Comparison of ENCODE assay signal across 13 mouse cellular contexts in genomic region chr4:132432717-132433372, GRCm38 (mm10). TPM values are rescaled to one million over a fixed set of nuclear protein-coding genes. Genes with fewer than 3 reads are reported as not detected.
DNase-seq lines count a peak whose midpoint lies in the region; ATAC-seq and TF ChIP-seq lines count a peak whose summit lies in the region.
"Had no signal": no experiment of that assay in that cellular context is flagged by ENCODE, and none has a peak within 500 bp of the region (broad histone marks: within the 10 kb centered on the region; RNA-seq: fewer than 3 reads in every experiment).

No protein-coding gene starts in this region.

- 10% methylated on average over 14 of the region's 14 CpGs for WGBS in heart, embryonic 11.5 days (ENCODE audit: insufficient replicate concordance)
- 14% methylated on average over 14 of the region's 14 CpGs for WGBS in midbrain, embryonic 10.5 days
- 16% methylated on average over 14 of the region's 14 CpGs for WGBS in midbrain, embryonic 16.5 days
- WGBS in limb, embryonic 14.5 days: 13% methylated on average over 14 of the region's 14 CpGs
- WGBS in stomach, embryonic 16.5 days: 15% methylated on average over 14 of the region's 14 CpGs

- H3K36me3 ChIP-seq in heart, embryonic 11.5 days (ENCODE audit: control insufficient read depth, insufficient read depth, low read length): no peaks in the 10 kb centered on the region
- no peaks in the 10 kb centered on the region for H3K36me3 ChIP-seq in midbrain, embryonic 10.5 days
- H3K36me3 ChIP-seq in midbrain, embryonic 16.5 days (ENCODE audit: control insufficient read depth, insufficient read depth, low read length): no peaks in the 10 kb centered on the region
- H3K36me3 ChIP-seq in limb, embryonic 14.5 days (ENCODE audit: control insufficient read depth, insufficient read depth, low read length): no peaks in the 10 kb centered on the region
- H3K36me3 ChIP-seq in stomach, embryonic 16.5 days (ENCODE audit: control insufficient read depth, insufficient read depth, low read length): no peaks in the 10 kb centered on the region

- H3K9me3 ChIP-seq in heart, embryonic 11.5 days (replicated peaks; ENCODE audit: control insufficient read depth, low read length): no peaks in the 10 kb centered on the region
- no peaks in the 10 kb centered on the region for H3K9me3 ChIP-seq in midbrain, embryonic 10.5 days (replicated peaks)
- H3K9me3 ChIP-seq in midbrain, embryonic 16.5 days (replicated peaks; ENCODE audit: control insufficient read depth, low read length, poor library complexity, severe bottlenecking): no peaks in the 10 kb centered on the region
- no peaks in the 10 kb centered on the region for H3K9me3 ChIP-seq in limb, embryonic 14.5 days (ENCODE audit: control insufficient read depth, low read length)
- H3K9me3 ChIP-seq in stomach, embryonic 16.5 days (replicated peaks; ENCODE audit: control insufficient read depth, low read length): no peaks in the 10 kb centered on the region

- no peak overlapping the region for H3K27ac ChIP-seq in heart, embryonic 11.5 days (ENCODE audit: low read depth, low read length)
- H3K27ac ChIP-seq in midbrain, embryonic 10.5 days (replicated peaks): no peak overlapping the region
- H3K27ac ChIP-seq in midbrain, embryonic 16.5 days (ENCODE audit: low read length): no peak overlapping the region
- no peak overlapping the region for H3K27ac ChIP-seq in limb, embryonic 14.5 days (replicated peaks; ENCODE audit: low read depth, low read length)
- no peak overlapping the region for H3K27ac ChIP-seq in stomach, embryonic 16.5 days (ENCODE audit: low read length)

- H3K9ac ChIP-seq in heart, embryonic 11.5 days (ENCODE audit: low read depth, low read length): 0 out of 2 replicates have a peak overlapping the region, but pooled peaks have one; percentile 49
- H3K9ac ChIP-seq in midbrain, embryonic 16.5 days (ENCODE audit: low read depth, low read length): no peak overlapping the region
- no peak overlapping the region for H3K9ac ChIP-seq in limb, embryonic 14.5 days (ENCODE audit: low read depth, low read length, severe bottlenecking)
- no peak overlapping the region for H3K9ac ChIP-seq in stomach, embryonic 16.5 days (ENCODE audit: low read length)

- DNase-seq in heart, adult 18-20 months: no peak
- DNase-seq in midbrain, embryonic 10.5 days (ENCODE audit: low spot score): no peak
- no peak for DNase-seq in limb, embryonic 14.5 days (ENCODE audit: low spot score)
- no peak for DNase-seq in layer of hippocampus, adult 9-10 months (ENCODE audit: low spot score)
- DNase-seq: adrenal gland, adult 2 months; B cell, adult 2 months; cerebellum, adult 8-10 months; kidney, adult 9 months; right cerebral cortex, postnatal 25 days had no signal

- no peak for ATAC-seq in heart, embryonic 11.5 days (replicated peaks; ENCODE audit: insufficient number of reproducible peaks, low FRiP score, low TSS enrichment)
- ATAC-seq in midbrain, embryonic 16.5 days: no peak
- ATAC-seq in limb, embryonic 14.5 days (ENCODE audit: low FRiP score, low read depth): no peak
- ATAC-seq in stomach, embryonic 16.5 days (ENCODE audit: insufficient read depth, low FRiP score): no peak
- ATAC-seq in erythroblast, adult 5-6 weeks (replicated peaks; ENCODE audit: low FRiP score, poor library complexity, severe bottlenecking): no peak

- H3K4me3 ChIP-seq in heart, embryonic 11.5 days (ENCODE audit: low read depth, low read length): peak overlapping the region; percentile 16
- peak overlapping the region; percentile 42 for H3K4me3 ChIP-seq in midbrain, embryonic 10.5 days
- H3K4me3 ChIP-seq in midbrain, embryonic 16.5 days (ENCODE audit: low read depth, low read length): no peak overlapping the region
- H3K4me3 ChIP-seq in limb, embryonic 14.5 days (replicated peaks; ENCODE audit: low read length): no peak overlapping the region
- H3K4me3 ChIP-seq in stomach, embryonic 16.5 days (replicated peaks; ENCODE audit: low read length): peak overlapping the region; percentile 18; the same call in 1 of the 2 replicates

- H3K4me1 ChIP-seq in heart, embryonic 11.5 days (ENCODE audit: control insufficient read depth, insufficient read depth, low read length): peaks cover 8% of the 10 kb centered on the region; the same call in 1 of the 2 replicates
- H3K4me1 ChIP-seq in midbrain, embryonic 10.5 days: peaks cover 8% of the 10 kb centered on the region
- no peaks in the 10 kb centered on the region for H3K4me1 ChIP-seq in midbrain, embryonic 16.5 days (ENCODE audit: control insufficient read depth, insufficient read depth, low read length)
- H3K4me1 ChIP-seq in limb, embryonic 14.5 days (ENCODE audit: control insufficient read depth, insufficient read depth, low read length): no peaks in the 10 kb centered on the region
- H3K4me1 ChIP-seq in stomach, embryonic 16.5 days (ENCODE audit: control insufficient read depth, insufficient read depth, low read length): peaks cover 4% of the 10 kb centered on the region; the same call in 1 of the 2 replicates

- H3K4me2 ChIP-seq in heart, embryonic 11.5 days: peak overlapping the region; percentile 56
- H3K4me2 ChIP-seq in midbrain, embryonic 16.5 days (ENCODE audit: low read length): no peak overlapping the region
- peak overlapping the region; percentile 14; the same call in 1 of the 2 replicates for H3K4me2 ChIP-seq in limb, embryonic 14.5 days (replicated peaks; ENCODE audit: low read depth, low read length, severe bottlenecking)
- H3K4me2 ChIP-seq in stomach, embryonic 16.5 days (ENCODE audit: low read depth, low read length): peak overlapping the region; percentile 41

- H3K27me3 ChIP-seq in heart, embryonic 11.5 days (ENCODE audit: control insufficient read depth, insufficient read depth, low read length): no peaks in the 10 kb centered on the region
- H3K27me3 ChIP-seq in midbrain, embryonic 10.5 days (ENCODE audit: low read depth, poor library complexity, severe bottlenecking): no peaks in the 10 kb centered on the region
- H3K27me3 ChIP-seq in midbrain, embryonic 16.5 days (ENCODE audit: control insufficient read depth, insufficient read depth, low read depth, low read length): no peaks in the 10 kb centered on the region
- no peaks in the 10 kb centered on the region for H3K27me3 ChIP-seq in limb, embryonic 14.5 days (ENCODE audit: control insufficient read depth, insufficient read depth, low read length)
- no peaks in the 10 kb centered on the region for H3K27me3 ChIP-seq in stomach, embryonic 16.5 days (ENCODE audit: control insufficient read depth, insufficient read depth, low read length)

- no peak for TF ChIP-seq POLR2A in limb, embryonic 14.5 days (IDR thresholded peaks at IDR 0.05; ENCODE audit: borderline replicate concordance, extremely low read depth, insufficient read depth, insufficient read length)

RNA-seq across cellular contexts. Expression of gene Phactr4, which starts 10.6 kb away (rescaled TPM):
- 24.5 and 29.1 TPM in 2 replicates for polyA plus RNA-seq in heart, embryonic 11.5 days (2014; fragmentation: Nextera tagmentation; extraction: Ambion mirVana)
- 10 to 100 TPM; 17.6 to 20.1 TPM for total RNA-seq in heart, adult 18-20 months (2021)
- polyA plus RNA-seq in midbrain, embryonic 10.5 days (2016; fragmentation: Nextera tagmentation; extraction: Ambion mirVana): 23.6 and 27.3 TPM in 2 replicates
- 7.1 and 8.3 TPM in 2 replicates for polyA plus RNA-seq in midbrain, embryonic 16.5 days (2015; fragmentation: Nextera tagmentation; extraction: Ambion mirVana)
- 26.9 and 28.5 TPM in 2 replicates for polyA plus RNA-seq in limb, embryonic 14.5 days (2012; rRNA removed)
- polyA plus RNA-seq in limb, embryonic 14.5 days (2014; fragmentation: Nextera tagmentation; extraction: Ambion mirVana): 23.6 and 25.9 TPM in 2 replicates
- polyA plus RNA-seq in stomach, embryonic 16.5 days (2015; fragmentation: Nextera tagmentation; extraction: Ambion mirVana): 25.9 and 29.9 TPM in 2 replicates
- 8.8 and 16.9 TPM in 2 replicates for total RNA-seq in erythroblast, adult 5-6 weeks (2015; ENCODE audit: low replicate concordance)
- 14.1 and 28.0 TPM in 2 replicates for total RNA-seq in erythroblast, adult 5-6 weeks (2017; ENCODE audit: low replicate concordance)

RNA-seq across cellular contexts. Expression of gene Med18, which starts 30.9 kb away (rescaled TPM):
- polyA plus RNA-seq in heart, embryonic 11.5 days (2014; fragmentation: Nextera tagmentation; extraction: Ambion mirVana): 12.4 and 17.4 TPM in 2 replicates
- total RNA-seq in heart, adult 18-20 months (2021): 1 to 10 TPM; 4.1 to 4.5 TPM
- polyA plus RNA-seq in midbrain, embryonic 10.5 days (2016; fragmentation: Nextera tagmentation; extraction: Ambion mirVana): 32.6 and 35.3 TPM in 2 replicates
- 16.9 and 17.9 TPM in 2 replicates for polyA plus RNA-seq in midbrain, embryonic 16.5 days (2015; fragmentation: Nextera tagmentation; extraction: Ambion mirVana)
- 9.1 and 9.7 TPM in 2 replicates for polyA plus RNA-seq in limb, embryonic 14.5 days (2012; rRNA removed)
- polyA plus RNA-seq in limb, embryonic 14.5 days (2014; fragmentation: Nextera tagmentation; extraction: Ambion mirVana): 8.7 and 9.0 TPM in 2 replicates
- polyA plus RNA-seq in stomach, embryonic 16.5 days (2015; fragmentation: Nextera tagmentation; extraction: Ambion mirVana): 19.5 and 20.0 TPM in 2 replicates
- 2.5 and 5.6 TPM in 2 replicates for total RNA-seq in erythroblast, adult 5-6 weeks (2015; ENCODE audit: low replicate concordance)
- 2.8 and 4.0 TPM in 2 replicates for total RNA-seq in erythroblast, adult 5-6 weeks (2017; ENCODE audit: low replicate concordance)

Comparison
In these comparisons a context has a peak if more than half of its experiments do, and no peak if none do; other contexts are left out.
1. H3K4me3 ChIP-seq: peak in heart, embryonic 11.5 days (single experiment), midbrain, embryonic 10.5 days (single experiment) and stomach, embryonic 16.5 days (single experiment); none in midbrain, embryonic 16.5 days (single experiment) and limb, embryonic 14.5 days (single experiment).